Mouse (Mus musculus) liver, adult 2 months (tissue): ENCODE results near the gene Nob1. TPM values are rescaled to one million over a fixed set of nuclear protein-coding genes. Genes with fewer than 3 reads are reported as not detected.

Source experiments
- DNase-seq: peaks from one replicate; pipeline ENCODE4 v3.0.0-alpha.2; 2011; ENCODE audit warnings: low read depth, low spot score; ENCODE audit errors: extremely low read depth
- H3K27ac ChIP-seq: fragments of 200-500 bp; replicated peaks from 2 replicates; pipeline ENCODE4 v1.5.1; 2012; ENCODE audit warnings: low read depth, mild to moderate bottlenecking, control low read depth, inconsistent platforms, low read length; ENCODE audit not compliant: insufficient read depth
- H3K27me3 ChIP-seq: fragments of 200-500 bp; 2 replicates; pipeline ENCODE4 v1.6.1; 2012; ENCODE audit warnings: mild to moderate bottlenecking, moderate library complexity, low read length, inconsistent platforms; ENCODE audit not compliant: control insufficient read depth, insufficient read depth
- H3K36me3 ChIP-seq: fragments of 200-500 bp; 2 replicates; pipeline ENCODE4 v1.6.1; 2012; ENCODE audit warnings: low read length, inconsistent platforms; ENCODE audit not compliant: control insufficient read depth, insufficient read depth
- H3K4me1 ChIP-seq: fragments of 200-500 bp; 2 replicates; pipeline ENCODE4 v1.6.1; 2011; ENCODE audit warnings: low read length; ENCODE audit not compliant: control insufficient read depth, insufficient read depth
- H3K4me3 ChIP-seq: fragments of 200-500 bp; 2 replicates; pipeline ENCODE4 v1.5.1; 2011; ENCODE audit warnings: low read depth, mild to moderate bottlenecking, control low read depth, low read length, moderate library complexity; ENCODE audit not compliant: insufficient read depth
- H3K79me2 ChIP-seq: fragments of 200-500 bp; 2 replicates; pipeline ENCODE4 v1.6.1; 2012; ENCODE audit warnings: inconsistent platforms, mild to moderate bottlenecking, low read length, moderate library complexity; ENCODE audit not compliant: control insufficient read depth, insufficient read depth
- H3K9ac ChIP-seq: fragments of 200-500 bp; 2 replicates; pipeline ENCODE4 v1.6.1; 2012; ENCODE audit warnings: low read depth, mild to moderate bottlenecking, control low read depth, inconsistent platforms, low read length
- CTCF ChIP-seq: fragments of 200-500 bp; IDR thresholded peaks from 2 replicates; pipeline ENCODE4 v1.5.1; 2011; ENCODE audit warnings: low read depth, low read length, control low read depth
- POLR2A ChIP-seq: fragments of 200-500 bp; IDR thresholded peaks from 2 replicates; pipeline ENCODE4 v1.6.1; 2011; ENCODE audit warnings: low read length, control low read depth; ENCODE audit not compliant: insufficient read depth; ENCODE audit errors: extremely low read depth
- WGBS: fragments of 180-500 bp; shearing (Covaris S2); methylation state at CpG from one replicate; pipeline ENCODE4 v1.1.7; 2018; 5-methylcytosine and 5-hydroxymethylcytosine counted together
- polyA plus RNA-seq: library from polyadenylated mRNA; depleted of rRNA; stranded (reverse); fragments of >200 nt; gene quantifications from 2 replicates; pipeline ENCODE4 v1.2.3, GENCODE M21; 2012
- total RNA-seq: library from RNA; depleted of rRNA; stranded (reverse); fragments of >200 nt; gene quantifications from 2 replicates; pipeline ENCODE4 v1.2.3, GENCODE M21; 2014

Gene Nob1
- total and polyA plus RNA-seq, 2 experiments, result 2.4 to 14.3 TPM

DNA sequence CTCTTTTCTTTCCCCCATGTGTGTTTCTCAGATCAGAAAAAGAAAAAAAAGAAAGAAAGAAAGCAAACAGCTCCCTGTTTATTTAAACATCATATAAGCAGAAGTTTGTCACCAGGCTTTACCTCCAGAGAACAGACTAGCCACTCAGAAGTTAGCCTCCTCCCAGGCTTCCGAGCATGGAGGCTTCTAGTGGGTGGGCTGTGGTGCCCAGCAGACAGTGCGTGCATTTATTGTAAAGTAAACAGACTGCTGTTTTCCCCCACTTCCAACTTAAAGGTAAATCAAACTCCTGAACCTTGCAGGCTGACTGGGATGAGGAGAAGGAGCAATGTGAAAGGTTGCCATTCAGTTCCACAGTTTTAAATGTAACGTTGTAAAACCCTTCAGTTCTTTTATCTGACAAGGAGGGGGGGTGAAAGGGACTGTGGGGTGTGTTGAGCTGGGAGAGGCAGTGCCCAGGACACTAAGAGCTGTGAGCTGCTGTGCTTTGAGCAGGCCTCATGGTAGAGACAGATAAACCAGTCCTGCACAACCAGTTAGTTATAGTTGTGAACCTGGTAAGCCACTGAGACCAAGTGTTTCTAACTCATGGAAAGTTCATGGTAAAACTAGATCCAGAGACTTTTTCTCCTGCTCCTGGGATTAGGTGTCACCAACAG lies 40.6 kb upstream of the Nob1 start:
- Histone ChIP-seq H3K27ac (no peak overlapping the region), H3K9ac (no peak overlapping the region), H3K4me3 (no peak overlapping the region), H3K79me2 (no peaks in the 10 kb centered on the region), H3K27me3 (no peaks in the 10 kb centered on the region), H3K36me3 (peaks cover 3% of the 10 kb centered on the region), H3K4me1 (0 out of 2 replicates have a peak, but pooled peaks cover 3% of the 10 kb centered on the region)
- 90% methylated on average over 3 of the region's 3 CpGs for WGBS
- TF ChIP-seq CTCF (no peak), POLR2A (no peak)
- DNase-seq, result no peak

DNA sequence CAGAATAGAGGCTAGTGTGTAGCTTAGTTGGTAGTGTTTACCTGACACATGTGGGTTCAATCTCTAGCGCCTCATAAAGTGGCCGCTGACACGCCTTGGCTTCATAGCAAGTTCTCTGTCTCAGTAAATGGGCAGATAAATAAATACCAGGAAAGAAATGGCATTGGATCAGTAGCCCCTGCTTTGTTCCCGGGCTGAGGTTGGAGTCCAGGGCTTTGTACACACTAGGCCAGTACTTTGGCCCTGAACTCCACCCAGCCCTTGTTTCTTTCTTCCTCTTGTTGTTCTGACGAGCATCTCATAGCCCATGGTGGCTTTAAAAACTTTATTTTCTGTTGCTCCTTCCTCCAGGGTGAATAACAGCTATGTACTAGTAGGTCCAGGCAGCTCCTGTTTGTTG lies 37.6 kb upstream of the Nob1 start:
- Histone ChIP-seq H3K27me3 (no peaks in the 10 kb centered on the region), H3K27ac (no peak overlapping the region), H3K36me3 (peaks cover 3% of the 10 kb centered on the region), H3K79me2 (no peaks in the 10 kb centered on the region), H3K4me1 (0 out of 2 replicates have a peak, but pooled peaks cover 3% of the 10 kb centered on the region), H3K9ac (no peak overlapping the region), H3K4me3 (no peak overlapping the region)
- WGBS, result 33% methylated on average over 5 of the region's 5 CpGs
- peak; percentile 71 for DNase-seq
- TF ChIP-seq POLR2A (no peak), CTCF (no peak)

GRCm38 (mm10) chr8:107458281-107458680 lies 33.4 kb upstream of the Nob1 start:
- 94% methylated on average over 6 of the region's 6 CpGs for WGBS
- no peak for DNase-seq
- TF ChIP-seq POLR2A (no peak), CTCF (no peak)
- Histone ChIP-seq H3K4me3 (no peak overlapping the region), H3K27me3 (no peaks in the 10 kb centered on the region), H3K36me3 (no peaks in the 10 kb centered on the region; the same call in 1 of the 2 replicates), H3K79me2 (no peaks in the 10 kb centered on the region; the same call in 1 of the 2 replicates), H3K4me1 (peaks cover 5% of the 10 kb centered on the region; the same call in 1 of the 2 replicates), H3K27ac (no peak overlapping the region), H3K9ac (no peak overlapping the region)

DNA sequence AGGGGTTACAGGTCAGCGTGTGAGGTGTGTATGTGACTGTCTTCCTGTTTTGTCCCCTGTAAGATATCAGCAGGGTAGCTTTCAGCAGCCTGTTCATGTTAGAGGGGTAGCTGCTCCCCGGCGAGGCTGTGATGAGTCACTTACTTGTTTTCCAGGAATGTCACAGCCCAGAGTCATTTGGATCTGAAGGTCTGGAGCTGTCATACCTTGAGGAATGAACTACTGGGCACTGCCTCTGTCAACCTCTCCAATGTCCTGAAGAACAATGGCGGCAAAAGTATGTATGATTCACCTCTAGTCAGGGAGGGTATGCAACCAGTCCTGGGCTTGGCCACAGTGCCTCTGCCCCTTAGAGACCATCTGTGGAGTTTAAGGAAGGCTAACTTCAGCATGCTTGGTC lies 32.9 kb upstream of the Nob1 start:
- TF ChIP-seq POLR2A, result no peak
- TF ChIP-seq CTCF, result no peak
- Histone ChIP-seq H3K9ac (no peak overlapping the region), H3K27ac (no peak overlapping the region), H3K36me3 (no peaks in the 10 kb centered on the region; the same call in 1 of the 2 replicates), H3K4me3 (no peak overlapping the region), H3K4me1 (peaks cover 5% of the 10 kb centered on the region; the same call in 1 of the 2 replicates), H3K79me2 (no peaks in the 10 kb centered on the region; the same call in 1 of the 2 replicates), H3K27me3 (no peaks in the 10 kb centered on the region)
- WGBS, result 92% methylated on average over 4 of the region's 4 CpGs
- DNase-seq, result no peak

- H3K4me1 ChIP-seq, result peaks cover 2% of the 10 kb centered on the region; the same call in 1 of the 2 replicates
- H3K27ac ChIP-seq, result no peak overlapping the region
- DNase-seq, result peak; percentile 47
- no peaks in the 10 kb centered on the region; the same call in 1 of the 2 replicates for H3K36me3 ChIP-seq
- H3K9ac ChIP-seq, result no peak overlapping the region
- no peak overlapping the region for H3K4me3 ChIP-seq
- no peaks in the 10 kb centered on the region; the same call in 1 of the 2 replicates for H3K79me2 ChIP-seq
- peak; percentile 69; the same call in 1 of the 2 replicates for TF ChIP-seq CTCF
- no peak for TF ChIP-seq POLR2A
- 7% methylated on average over 3 of the region's 3 CpGs for WGBS
- H3K27me3 ChIP-seq, result no peaks in the 10 kb centered on the region
Observed at GRCm38 (mm10) chr8:107455268-107455667, 30.4 kb upstream of the Nob1 start.

DNA sequence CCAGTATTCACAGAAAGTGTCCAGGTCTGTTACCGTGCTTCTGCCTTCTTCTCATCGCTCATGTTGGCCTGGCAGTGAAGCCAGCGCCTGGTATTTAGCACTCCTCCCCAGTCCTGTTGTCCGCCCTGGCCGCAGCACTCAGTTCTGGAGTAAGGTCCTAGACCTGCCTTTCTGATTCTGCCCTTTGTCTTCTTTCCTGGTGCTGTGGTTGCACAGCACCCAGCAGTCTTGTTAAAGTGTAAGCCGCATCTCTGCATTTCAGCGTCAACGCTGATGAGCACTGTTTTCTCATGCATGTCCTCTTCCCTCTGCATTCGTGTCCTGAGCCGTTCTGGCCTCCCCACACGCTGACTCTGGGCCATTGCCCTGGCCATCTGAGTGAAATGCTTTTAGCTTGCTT lies 28.5 kb upstream of the Nob1 start:
- Histone ChIP-seq H3K36me3 (no peaks in the 10 kb centered on the region; the same call in 1 of the 2 replicates), H3K27ac (no peak overlapping the region)
- peak; percentile 47 for DNase-seq

More for the DNA sequence above, 28.5 kb upstream of the Nob1 start:
- H3K27me3 ChIP-seq, result no peaks in the 10 kb centered on the region
- H3K4me3 ChIP-seq, result no peak overlapping the region
- no peak overlapping the region for H3K9ac ChIP-seq
- H3K79me2 ChIP-seq, result peaks cover 4% of the 10 kb centered on the region; the same call in 1 of the 2 replicates
- WGBS, result 57% methylated on average over 11 of the region's 11 CpGs
- peaks cover 8% of the 10 kb centered on the region for H3K4me1 ChIP-seq
- TF ChIP-seq POLR2A (no peak), CTCF (no peak)
